Mouse (Mus musculus): ENCODE measurements at regions not wholly inside any gene's neighbourhood (a gene's known extent, or its start where the extent isn't known, plus 50 kb on each side); places are given as distances from the start of the nearest gene placed in this dataset.
A peak's percentile ranks its signal among the peaks of the same experiment; 100 is the strongest.

- H3K27ac ChIP-seq = no peak overlapping the region
- H3K9me3 ChIP-seq = no peaks in the 10 kb centered on the region
- no peak overlapping the region for H3K4me2 ChIP-seq
- no peak overlapping the region for H3K4me3 ChIP-seq
- no peaks in the 10 kb centered on the region for H3K36me3 ChIP-seq
- ATAC-seq (ENCODE audit: insufficient number of reproducible peaks, insufficient read depth, low FRiP score, low TSS enrichment, low read depth) = no peak
- no peak overlapping the region for H3K9ac ChIP-seq
- peaks cover 17% of the 10 kb centered on the region for H3K27me3 ChIP-seq
- H3K4me1 ChIP-seq = peaks cover 63% of the 10 kb centered on the region
Measured at GRCm38 (mm10) chr11:32903970-32904369, 79.6 kb upstream of the Smim23 start.

- no peak for ATAC-seq (ENCODE audit: insufficient number of reproducible peaks, insufficient read depth, low FRiP score, low TSS enrichment, low read depth)
Measured at GRCm38 (mm10) chr11:32903389-32903788, 79.0 kb upstream of the Smim23 start.

GRCm38 (mm10) chr11:32902923-32903322 lies 78.5 kb upstream of the Smim23 start:
- Histone ChIP-seq H3K9ac (no peak overlapping the region), H3K4me2 (no peak overlapping the region), H3K9me3 (no peaks in the 10 kb centered on the region), H3K4me1 (peaks cover 63% of the 10 kb centered on the region), H3K36me3 (no peaks in the 10 kb centered on the region), H3K27me3 (peaks cover 21% of the 10 kb centered on the region), H3K4me3 (no peak overlapping the region), H3K27ac (no peak overlapping the region)
- ATAC-seq (ENCODE audit: insufficient number of reproducible peaks, insufficient read depth, low FRiP score, low TSS enrichment, low read depth) = no peak
- WGBS = 40% methylated on average over 8 of the region's 10 CpGs

More at GRCm38 (mm10) chr11:32903389-32903788, 79.0 kb upstream of the Smim23 start:
- peaks cover 17% of the 10 kb centered on the region for H3K27me3 ChIP-seq
- H3K4me2 ChIP-seq = no peak overlapping the region
- H3K27ac ChIP-seq = no peak overlapping the region
- no peak overlapping the region for H3K9ac ChIP-seq
- H3K9me3 ChIP-seq = no peaks in the 10 kb centered on the region
- H3K4me3 ChIP-seq = no peak overlapping the region
- H3K4me1 ChIP-seq = peaks cover 63% of the 10 kb centered on the region
- no peaks in the 10 kb centered on the region for H3K36me3 ChIP-seq
- WGBS = 81% methylated on average over 3 of the region's 3 CpGs

- Histone ChIP-seq H3K4me3 (no peak overlapping the region), H3K27me3 (peaks cover 26% of the 10 kb centered on the region), H3K9ac (no peak overlapping the region), H3K27ac (peak overlapping the region; percentile 55; the same call in 1 of the 2 replicates), H3K36me3 (no peaks in the 10 kb centered on the region), H3K9me3 (no peaks in the 10 kb centered on the region), H3K4me2 (peak overlapping the region; percentile 30), H3K4me1 (peaks cover 57% of the 10 kb centered on the region)
- no peak for ATAC-seq (ENCODE audit: insufficient number of reproducible peaks, insufficient read depth, low FRiP score, low TSS enrichment, low read depth)
- WGBS = 26% methylated on average over 6 of the region's 6 CpGs
Measured at GRCm38 (mm10) chr11:32900437-32900836, 76.0 kb upstream of the Smim23 start.

- peak overlapping the region; percentile 24 for H3K4me2 ChIP-seq
- H3K27me3 ChIP-seq = peaks cover 22% of the 10 kb centered on the region; the same call in 1 of the 2 replicates
- no peak overlapping the region for H3K9ac ChIP-seq
- H3K27ac ChIP-seq = peak overlapping the region; percentile 55
- H3K36me3 ChIP-seq = no peaks in the 10 kb centered on the region
- H3K4me1 ChIP-seq = peaks cover 61% of the 10 kb centered on the region
- ATAC-seq (ENCODE audit: insufficient number of reproducible peaks, insufficient read depth, low FRiP score, low TSS enrichment, low read depth) = peak; percentile 67; the same call in 1 of the 2 replicates
- H3K9me3 ChIP-seq = no peaks in the 10 kb centered on the region
- H3K4me3 ChIP-seq = no peak overlapping the region
- 21% methylated on average over 13 of the region's 13 CpGs for WGBS
Measured at GRCm38 (mm10) chr11:32899604-32900216, 75.3 kb upstream of the Smim23 start.

GRCm38 (mm10) chr11:32895400-32895799 lies 71.0 kb upstream of the Smim23 start:
- H3K4me1 ChIP-seq = peaks cover 31% of the 10 kb centered on the region
- H3K4me3 ChIP-seq = no peak overlapping the region
- H3K36me3 ChIP-seq = no peaks in the 10 kb centered on the region
- H3K27ac ChIP-seq = no peak overlapping the region
- H3K9me3 ChIP-seq = no peaks in the 10 kb centered on the region
- 66% methylated on average over 3 of the region's 3 CpGs for WGBS
- H3K4me2 ChIP-seq = no peak overlapping the region
- H3K9ac ChIP-seq = no peak overlapping the region
- no peak for ATAC-seq (ENCODE audit: insufficient number of reproducible peaks, insufficient read depth, low FRiP score, low TSS enrichment, low read depth)
- peaks cover 12% of the 10 kb centered on the region; the same call in 1 of the 2 replicates for H3K27me3 ChIP-seq

- Histone ChIP-seq H3K27me3 (peaks cover 25% of the 10 kb centered on the region; the same call in 1 of the 2 replicates), H3K4me3 (no peak overlapping the region), H3K27ac (no peak overlapping the region), H3K9me3 (no peaks in the 10 kb centered on the region), H3K4me1 (peaks cover 10% of the 10 kb centered on the region), H3K4me2 (no peak overlapping the region), H3K36me3 (no peaks in the 10 kb centered on the region), H3K9ac (no peak overlapping the region)
- 55% methylated on average over 11 of the region's 11 CpGs for WGBS
- no peak for ATAC-seq (ENCODE audit: insufficient number of reproducible peaks, insufficient read depth, low FRiP score, low TSS enrichment, low read depth)
Measured at GRCm38 (mm10) chr11:32893146-32893903, 68.9 kb upstream of the Smim23 start.

GRCm38 (mm10) chr11:32892496-32892895 lies 68.1 kb upstream of the Smim23 start:
- H3K4me3 ChIP-seq = no peak overlapping the region
- H3K9me3 ChIP-seq = no peaks in the 10 kb centered on the region
- no peak overlapping the region for H3K27ac ChIP-seq
- no peaks in the 10 kb centered on the region for H3K36me3 ChIP-seq
- WGBS = 84% methylated on average over 5 of the region's 5 CpGs
- H3K27me3 ChIP-seq = peaks cover 21% of the 10 kb centered on the region
- H3K4me1 ChIP-seq = 0 out of 2 replicates have a peak, but pooled peaks cover 4% of the 10 kb centered on the region
- no peak overlapping the region for H3K9ac ChIP-seq
- no peak overlapping the region for H3K4me2 ChIP-seq
- no peak for ATAC-seq (ENCODE audit: insufficient number of reproducible peaks, insufficient read depth, low FRiP score, low TSS enrichment, low read depth)

GRCm38 (mm10) chr11:32889248-32889647 lies 64.8 kb upstream of the Smim23 start:
- Histone ChIP-seq H3K4me1 (no peaks in the 10 kb centered on the region), H3K36me3 (no peaks in the 10 kb centered on the region), H3K9me3 (no peaks in the 10 kb centered on the region), H3K27ac (no peak overlapping the region), H3K4me2 (no peak overlapping the region), H3K27me3 (peaks cover 15% of the 10 kb centered on the region), H3K9ac (no peak overlapping the region), H3K4me3 (no peak overlapping the region)
- ATAC-seq (ENCODE audit: insufficient number of reproducible peaks, insufficient read depth, low FRiP score, low TSS enrichment, low read depth) = no peak
- WGBS = 23% methylated on average over 7 of the region's 7 CpGs

- H3K4me1 ChIP-seq = peaks cover 4% of the 10 kb centered on the region
- no peak overlapping the region for H3K9ac ChIP-seq
- peaks cover 10% of the 10 kb centered on the region for H3K27me3 ChIP-seq
- no peak for ATAC-seq (ENCODE audit: insufficient number of reproducible peaks, insufficient read depth, low FRiP score, low TSS enrichment, low read depth)
- 70% methylated on average over 4 of the region's 4 CpGs for WGBS
- H3K9me3 ChIP-seq = 0 out of 2 replicates have a peak, but pooled peaks cover 3% of the 10 kb centered on the region
- no peak overlapping the region for H3K4me3 ChIP-seq
- no peak overlapping the region for H3K27ac ChIP-seq
- H3K36me3 ChIP-seq = no peaks in the 10 kb centered on the region
- no peak overlapping the region for H3K4me2 ChIP-seq
Measured at GRCm38 (mm10) chr11:32884744-32885143, 60.3 kb upstream of the Smim23 start.

- no peaks in the 10 kb centered on the region for H3K36me3 ChIP-seq
- WGBS = 19% methylated on average over 8 of the region's 10 CpGs
- H3K4me1 ChIP-seq = peaks cover 4% of the 10 kb centered on the region
- ATAC-seq (ENCODE audit: insufficient number of reproducible peaks, insufficient read depth, low FRiP score, low TSS enrichment, low read depth) = 0 out of 2 replicates have a peak, but pooled peaks have one; percentile 20
- 0 out of 2 replicates have a peak, but pooled peaks cover 3% of the 10 kb centered on the region for H3K9me3 ChIP-seq
- peaks cover 3% of the 10 kb centered on the region; the same call in 1 of the 2 replicates for H3K27me3 ChIP-seq
- no peak overlapping the region for H3K9ac ChIP-seq
- no peak overlapping the region for H3K4me3 ChIP-seq
- H3K4me2 ChIP-seq = no peak overlapping the region
- H3K27ac ChIP-seq = no peak overlapping the region
Measured at GRCm38 (mm10) chr11:32883062-32883852, 58.9 kb upstream of the Smim23 start.
